Mouse (Mus musculus) monocyte, adult 2 months (primary cell): Measurements from ENCODE around the gene Lsm14b.

Source experiments
- DNase-seq, 2 experiments: peaks; one replicate each; pipeline ENCODE4 v3.0.0; 2022; ENCODE audit warnings: low spot score in 2 of 2, low read depth in 1 of 2

Lsm14b gene

GRCm38 (mm10) chr2:180017632-180018031 is 7.2 kb upstream of the Lsm14b start:
- DNase-seq = no peak

- no peak for DNase-seq
These were observed 6.2 kb upstream of the Lsm14b start for GRCm38 (mm10) chr2:180018573-180018972.

- no peak for DNase-seq
These were observed 4.6 kb upstream of the Lsm14b start for GRCm38 (mm10) chr2:180020091-180020661.

- DNase-seq = no peak
These were observed 3.9 kb upstream of the Lsm14b start for GRCm38 (mm10) chr2:180020919-180021318.

- DNase-seq = no peak
These were observed 2.0 kb upstream of the Lsm14b start for GRCm38 (mm10) chr2:180022751-180023150.

- no peak for DNase-seq
These were observed 511 bp downstream of the Lsm14b start for GRCm38 (mm10) chr2:180025135-180025860.

GRCm38 (mm10) chr2:180025861-180026200 is 1.0 kb downstream of the Lsm14b start:
- no peak for DNase-seq

- DNase-seq = no peak
These were observed 3.0 kb downstream of the Lsm14b start for GRCm38 (mm10) chr2:180027768-180028167.

GRCm38 (mm10) chr2:180031270-180031669 is 6.5 kb downstream of the Lsm14b start:
- DNase-seq = no peak

- no peak for DNase-seq
These were observed 8.1 kb downstream of the Lsm14b start for GRCm38 (mm10) chr2:180032925-180033324.

GRCm38 (mm10) chr2:180033956-180034355 is 9.2 kb downstream of the Lsm14b start:
- no peak for DNase-seq

GRCm38 (mm10) chr2:180034753-180035152 is 10.0 kb downstream of the Lsm14b start:
- DNase-seq = no peak

- DNase-seq = peak in 1 of 2 experiments; percentile 47
These were observed 15.6 kb downstream of the Lsm14b start for GRCm38 (mm10) chr2:180040406-180040805.

GRCm38 (mm10) chr2:180041577-180042255 is 16.9 kb downstream of the Lsm14b start:
- DNase-seq = no peak

- peak; percentile 57 to 81 for DNase-seq
These were observed 17.6 kb downstream of the Lsm14b start, which contains the start of the genes Psma7 and Ss18l1 for GRCm38 (mm10) chr2:180042256-180042857. Gene Psma7, minus strand, starts transcription at chr2:180042433. Gene Ss18l1, plus strand, starts transcription at chr2:180042509.

- DNase-seq = no peak
These were observed 18.2 kb downstream of the Lsm14b start for GRCm38 (mm10) chr2:180042858-180043515.

- DNase-seq = no peak
These were observed 20.5 kb downstream of the Lsm14b start for GRCm38 (mm10) chr2:180045283-180045682.

GRCm38 (mm10) chr2:180047580-180047979 is 22.8 kb downstream of the Lsm14b start:
- DNase-seq = no peak

- DNase-seq = no peak
These were observed 23.3 kb downstream of the Lsm14b start for GRCm38 (mm10) chr2:180047980-180048635.

- DNase-seq = peak in 1 of 2 experiments; percentile 64
These were observed 26.2 kb downstream of the Lsm14b start for GRCm38 (mm10) chr2:180050986-180051385.
